Mouse (Mus musculus): Measurements from ENCODE around the gene Tmem30a. TPM values are rescaled to one million over a fixed set of nuclear protein-coding genes. Genes with fewer than 3 reads are reported as not detected.

The Tmem30a gene
- total and polyA plus RNA-seq, 2 experiments from 2014 or later = 104 to 181 TPM

- H3K4me3 ChIP-seq (ENCODE audit: low read depth, low read length) = no peak overlapping the region
- H3K27me3 ChIP-seq (ENCODE audit: insufficient read depth, low read length) = no peaks in the 10 kb centered on the region
- peaks cover 4% of the 10 kb centered on the region; the same call in 1 of the 2 replicates for H3K4me1 ChIP-seq (ENCODE audit: insufficient read depth)
- ATAC-seq = no peak
- TF ChIP-seq CTCF (IDR thresholded peaks at IDR 0.05; ENCODE audit: low read depth) = no peak
- H3K36me3 ChIP-seq (ENCODE audit: insufficient read depth) = no peaks in the 10 kb centered on the region
- H3K9ac ChIP-seq = no peak overlapping the region
- WGBS = 69% methylated on average over 7 of the region's 7 CpGs
- no peak for DNase-seq
- no peaks in the 10 kb centered on the region for H3K9me3 ChIP-seq (ENCODE audit: low read length)
- H3K4me2 ChIP-seq (ENCODE audit: low read depth) = no peak overlapping the region
- H3K27ac ChIP-seq (ENCODE audit: low read depth, low read length) = no peak overlapping the region
These were observed 3.3 kb upstream of the Tmem30a start for GRCm38 (mm10) chr9:79796461-79797135.

- 91% methylated on average over 1 of the region's 1 CpGs for WGBS
- peaks cover 9% of the 10 kb centered on the region; the same call in 1 of the 2 replicates for H3K4me1 ChIP-seq (ENCODE audit: insufficient read depth)
- ATAC-seq = no peak
These were observed 1.8 kb upstream of the Tmem30a start for GRCm38 (mm10) chr9:79795076-79795475.

GRCm38 (mm10) chr9:79785794-79786085 lies 7.6 kb downstream of the Tmem30a start:
- 50% methylated on average over 2 of the region's 2 CpGs for WGBS
- no peaks in the 10 kb centered on the region for H3K9me3 ChIP-seq (ENCODE audit: low read length)
- H3K27me3 ChIP-seq (ENCODE audit: insufficient read depth, low read length) = no peaks in the 10 kb centered on the region
- DNase-seq (peak; percentile 50), ATAC-seq (peak; percentile 29; the same call in 1 of the 2 replicates)
- no peak overlapping the region for H3K9ac ChIP-seq
- H3K4me2 ChIP-seq (ENCODE audit: low read depth) = no peak overlapping the region
- H3K4me1 ChIP-seq (ENCODE audit: insufficient read depth) = 0 out of 2 replicates have a peak, but pooled peaks cover 3% of the 10 kb centered on the region
- no peaks in the 10 kb centered on the region for H3K36me3 ChIP-seq (ENCODE audit: insufficient read depth)
- H3K4me3 ChIP-seq (ENCODE audit: low read depth, low read length) = no peak overlapping the region
- no peak overlapping the region for H3K27ac ChIP-seq (ENCODE audit: low read depth, low read length)
- TF ChIP-seq CTCF (IDR thresholded peaks at IDR 0.05; ENCODE audit: low read depth) = no peak

More at GRCm38 (mm10) chr9:79795076-79795475, 1.8 kb upstream of the Tmem30a start:
- Histone ChIP-seq H3K9ac (no peak overlapping the region), H3K36me3 (ENCODE audit: insufficient read depth) (no peaks in the 10 kb centered on the region), H3K27ac (ENCODE audit: low read depth, low read length) (no peak overlapping the region), H3K27me3 (ENCODE audit: insufficient read depth, low read length) (no peaks in the 10 kb centered on the region), H3K4me2 (ENCODE audit: low read depth) (no peak overlapping the region), H3K9me3 (ENCODE audit: low read length) (no peaks in the 10 kb centered on the region), H3K4me3 (ENCODE audit: low read depth, low read length) (no peak overlapping the region)
- DNase-seq = no peak
- no peak for TF ChIP-seq CTCF (IDR thresholded peaks at IDR 0.05; ENCODE audit: low read depth)

GRCm38 (mm10) chr9:79784934-79785793 lies 8.1 kb downstream of the Tmem30a start:
- no peak for TF ChIP-seq CTCF (IDR thresholded peaks at IDR 0.05; ENCODE audit: low read depth)
- Histone ChIP-seq H3K9me3 (ENCODE audit: low read length) (no peaks in the 10 kb centered on the region), H3K4me2 (ENCODE audit: low read depth) (no peak overlapping the region), H3K4me1 (ENCODE audit: insufficient read depth) (0 out of 2 replicates have a peak, but pooled peaks cover 3% of the 10 kb centered on the region), H3K9ac (no peak overlapping the region), H3K27me3 (ENCODE audit: insufficient read depth, low read length) (no peaks in the 10 kb centered on the region), H3K4me3 (ENCODE audit: low read depth, low read length) (no peak overlapping the region), H3K36me3 (ENCODE audit: insufficient read depth) (no peaks in the 10 kb centered on the region), H3K27ac (ENCODE audit: low read depth, low read length) (no peak overlapping the region)
- DNase-seq (no peak), ATAC-seq (no peak)
- 84% methylated on average over 2 of the region's 2 CpGs for WGBS

- 0 out of 2 replicates have a peak, but pooled peaks cover 3% of the 10 kb centered on the region for H3K4me1 ChIP-seq (ENCODE audit: insufficient read depth)
- ATAC-seq (no peak), DNase-seq (no peak)
- no peak overlapping the region for H3K9ac ChIP-seq
- TF ChIP-seq CTCF (IDR thresholded peaks at IDR 0.05; ENCODE audit: low read depth) = no peak
- no peaks in the 10 kb centered on the region for H3K9me3 ChIP-seq (ENCODE audit: low read length)
- no peak overlapping the region for H3K4me2 ChIP-seq (ENCODE audit: low read depth)
- 45% methylated on average over 3 of the region's 3 CpGs for WGBS
- no peaks in the 10 kb centered on the region for H3K36me3 ChIP-seq (ENCODE audit: insufficient read depth)
- no peak overlapping the region for H3K27ac ChIP-seq (ENCODE audit: low read depth, low read length)
- H3K4me3 ChIP-seq (ENCODE audit: low read depth, low read length) = no peak overlapping the region
- H3K27me3 ChIP-seq (ENCODE audit: insufficient read depth, low read length) = no peaks in the 10 kb centered on the region
These were observed 8.9 kb downstream of the Tmem30a start for GRCm38 (mm10) chr9:79784439-79784838.

GRCm38 (mm10) chr9:79779354-79779753 lies 14.0 kb downstream of the Tmem30a start:
- Histone ChIP-seq H3K27ac (ENCODE audit: low read depth, low read length) (no peak overlapping the region), H3K27me3 (ENCODE audit: insufficient read depth, low read length) (no peaks in the 10 kb centered on the region), H3K9ac (no peak overlapping the region), H3K4me3 (ENCODE audit: low read depth, low read length) (no peak overlapping the region), H3K9me3 (ENCODE audit: low read length) (no peaks in the 10 kb centered on the region), H3K36me3 (ENCODE audit: insufficient read depth) (peaks cover 3% of the 10 kb centered on the region; the same call in 1 of the 2 replicates), H3K4me1 (ENCODE audit: insufficient read depth) (no peaks in the 10 kb centered on the region), H3K4me2 (ENCODE audit: low read depth) (no peak overlapping the region)
- peak; percentile 46 for TF ChIP-seq CTCF (IDR thresholded peaks at IDR 0.05; ENCODE audit: low read depth)
- ATAC-seq (no peak; the same call in 1 of the 2 replicates), DNase-seq (peak; percentile 26)
- WGBS = 70% methylated on average over 2 of the region's 2 CpGs
